Mouse (Mus musculus) MEL (cell line): ENCODE measurements around the gene Ilf2. TPM values are rescaled to one million over a fixed set of nuclear protein-coding genes. Genes with fewer than 3 reads are reported as not detected.

Experiments used
- DNase-seq: peaks from one replicate; pipeline ENCODE4 v3.0.0; 2011; ENCODE audit warnings: low read depth, low spot score
- H3K27ac ChIP-seq: 2 replicates; pipeline ENCODE4 v1.5.1; 2012; ENCODE audit warnings: low read depth, mild to moderate bottlenecking, control low read depth, low read length, moderate library complexity; ENCODE audit not compliant: control insufficient read depth
- H3K27me3 ChIP-seq, 2 experiments: fragments of 150-350 bp in 1 of 2; sonication (generic) in 1 of 2; 2 replicates each; pipeline ENCODE4 v1.6.1; 2012; ENCODE audit warnings: low read length in 2 of 2, mild to moderate bottlenecking in 2 of 2, improper control_type of control experiment in 1 of 2, moderate library complexity in 1 of 2; ENCODE audit not compliant: insufficient read depth in 2 of 2, control insufficient read depth in 1 of 2
- H3K36me3 ChIP-seq, 2 experiments: 2 replicates each; pipeline ENCODE4 v1.6.1; 2012 to 2014; ENCODE audit warnings: low read length in 2 of 2, improper control_type of control experiment in 1 of 2, inconsistent platforms in 1 of 2, mild to moderate bottlenecking in 1 of 2; ENCODE audit not compliant: insufficient read depth in 2 of 2, control insufficient read depth in 1 of 2
- H3K4me1 ChIP-seq, 2 experiments: fragments of 150-350 bp in 1 of 2; sonication (generic) in 1 of 2; 2 replicates each; pipeline ENCODE4 v1.6.1; 2012; ENCODE audit warnings: low read length in 2 of 2, improper control_type of control experiment in 1 of 2, mild to moderate bottlenecking in 1 of 2; ENCODE audit not compliant: insufficient read depth in 2 of 2, control insufficient read depth in 1 of 2
- H3K4me3 ChIP-seq, 2 experiments: fragments of 150-350 bp in 1 of 2; sonication (generic) in 1 of 2; 2 replicates each; pipeline ENCODE4 v1.5.1; 2012; ENCODE audit warnings: low read depth in 2 of 2, low read length in 2 of 2, mild to moderate bottlenecking in 2 of 2, moderate library complexity in 2 of 2, control low read depth in 1 of 2, improper control_type of control experiment in 1 of 2; ENCODE audit not compliant: control insufficient read depth in 1 of 2, insufficient read depth in 1 of 2
- H3K79me2 ChIP-seq: 2 replicates; pipeline ENCODE4 v1.6.1; 2012; ENCODE audit warnings: mild to moderate bottlenecking, low read length, moderate library complexity; ENCODE audit not compliant: control insufficient read depth, poor library complexity, insufficient read depth
- H3K9ac ChIP-seq: 2 replicates; pipeline ENCODE4 v1.6.1; 2012; ENCODE audit warnings: low read depth, mild to moderate bottlenecking, control low read depth, low read length, moderate library complexity; ENCODE audit not compliant: control insufficient read depth, poor library complexity, severe bottlenecking
- H3K9me3 ChIP-seq: fragments of 150-350 bp; sonication (generic); replicated peaks from 2 replicates; pipeline ENCODE4 v1.6.1; 2012; ENCODE audit warnings: mild to moderate bottlenecking, low read length, improper control_type of control experiment, moderate library complexity; ENCODE audit not compliant: insufficient read depth
- CHD1 ChIP-seq: IDR thresholded peaks from 2 replicates; pipeline ENCODE4 v1.6.1; 2012; ENCODE audit warnings: low read depth, mild to moderate bottlenecking, inconsistent platforms, low read length, improper control_type of control experiment
- CHD2 ChIP-seq: IDR thresholded peaks from 2 replicates; pipeline ENCODE4 v1.6.1; 2011; ENCODE audit warnings: low read length, improper control_type of control experiment
- E2F4 ChIP-seq: IDR thresholded peaks from 2 replicates; pipeline ENCODE4 v1.6.1; 2011; ENCODE audit warnings: low read depth, low read length, improper control_type of control experiment, borderline replicate concordance
- ELF1 ChIP-seq: IDR thresholded peaks from 2 replicates; pipeline ENCODE4 v1.6.1; 2014; ENCODE audit warnings: low read depth, mild to moderate bottlenecking, inconsistent platforms, low read length, improper control_type of control experiment, moderate library complexity
- GATA1 ChIP-seq: IDR thresholded peaks from 2 replicates; pipeline ENCODE4 v1.6.1; 2011; ENCODE audit warnings: low read depth, low read length, improper control_type of control experiment
- JUND ChIP-seq: IDR thresholded peaks from 2 replicates; pipeline ENCODE4 v1.6.1; 2011; ENCODE audit warnings: low read depth, mild to moderate bottlenecking, improper control_type of control experiment, low read length
- KAT2A ChIP-seq: conservative IDR thresholded peaks from 2 replicates; pipeline ENCODE4 v1.6.1; 2012; ENCODE audit warnings: low read depth, low read length, improper control_type of control experiment, inconsistent platforms
- MAFK ChIP-seq: IDR thresholded peaks from 2 replicates; pipeline ENCODE4 v1.6.1; 2011; ENCODE audit warnings: low read depth, mild to moderate bottlenecking, low read length, improper control_type of control experiment, borderline replicate concordance
- MAZ ChIP-seq: IDR thresholded peaks from 2 replicates; pipeline ENCODE4 v1.6.1; 2012; ENCODE audit warnings: low read depth, mild to moderate bottlenecking, inconsistent platforms, low read length, improper control_type of control experiment
- MXI1 ChIP-seq: IDR thresholded peaks from 2 replicates; pipeline ENCODE4 v1.6.1; 2011; ENCODE audit warnings: mild to moderate bottlenecking, low read depth, low read length, improper control_type of control experiment
- MYB ChIP-seq: IDR thresholded peaks from 2 replicates; pipeline ENCODE4 v1.6.1; 2011; ENCODE audit warnings: mild to moderate bottlenecking, low read depth, low read length, improper control_type of control experiment
- POLR2A ChIP-seq, 2 experiments: IDR thresholded peaks; 2 replicates each; pipeline ENCODE4 v1.6.1; 2011 to 2012; ENCODE audit warnings: low read length in 2 of 2, mild to moderate bottlenecking in 2 of 2, control low read depth in 1 of 2, improper control_type of control experiment in 1 of 2, low read depth in 1 of 2, moderate library complexity in 1 of 2; ENCODE audit not compliant: control insufficient read depth in 1 of 2, insufficient read depth in 1 of 2, poor library complexity in 1 of 2
- POLR2AphosphoS2 ChIP-seq: IDR thresholded peaks from 2 replicates; pipeline ENCODE4 v1.6.1; 2011; ENCODE audit warnings: low read length, improper control_type of control experiment
- POLR2AphosphoS5 ChIP-seq: IDR thresholded peaks from 2 replicates; pipeline ENCODE4 v1.6.1; 2012; ENCODE audit warnings: low read depth, borderline replicate concordance, mild to moderate bottlenecking, inconsistent platforms, low read length, moderate library complexity, mixed read lengths
- RAD21 ChIP-seq: IDR thresholded peaks from 2 replicates; pipeline ENCODE4 v1.6.1; 2011; ENCODE audit warnings: mild to moderate bottlenecking, low read depth, low read length, improper control_type of control experiment
- RCOR1 ChIP-seq: IDR thresholded peaks from 2 replicates; pipeline ENCODE4 v1.6.1; 2012; ENCODE audit warnings: low read depth, mild to moderate bottlenecking, inconsistent platforms, low read length, improper control_type of control experiment
- SIN3A ChIP-seq: IDR thresholded peaks from 2 replicates; pipeline ENCODE4 v1.6.1; 2012; ENCODE audit warnings: low read length, improper control_type of control experiment, inconsistent platforms
- TBP ChIP-seq: IDR thresholded peaks from 2 replicates; pipeline ENCODE4 v1.8.0; 2011; ENCODE audit warnings: low read depth, low read length, improper control_type of control experiment
- USF1 ChIP-seq: IDR thresholded peaks from 2 replicates; pipeline ENCODE4 v1.6.1; 2014; ENCODE audit warnings: low read depth, mild to moderate bottlenecking, inconsistent platforms, low read length, improper control_type of control experiment, moderate library complexity
- ZNF384 ChIP-seq: IDR thresholded peaks from 2 replicates; pipeline ENCODE4 v1.6.1; 2012; ENCODE audit warnings: low read depth, mild to moderate bottlenecking, inconsistent platforms, low read length, improper control_type of control experiment
- polyA plus RNA-seq, 2 experiments: library from polyadenylated mRNA; stranded (reverse) in 1 of 2; unstranded in 1 of 2; fragments of >175 nt in 1 of 2; fragments of >200 nt in 1 of 2; gene quantifications; 2 replicates each; pipeline versions ENCODE4 v1.2.1 to v1.2.4; 2012; ENCODE audit warnings: low replicate concordance in 2 of 2, low read depth in 1 of 2; ENCODE audit not compliant: insufficient read length in 2 of 2, insufficient read depth in 1 of 2, missing spikeins in 1 of 2
- total RNA-seq: library from RNA; depleted of rRNA; stranded (reverse); fragments of 300-350 nt; gene quantifications from 2 replicates; pipeline ENCODE4 v1.2.3, GENCODE M21; 2012

Ilf2 gene
- total and polyA plus RNA-seq, 3 experiments, result 107 to 223 (median 175) TPM

- Histone ChIP-seq H3K9me3 (no peaks in the 10 kb centered on the region), H3K4me1 (no peaks in the 10 kb centered on the region), H3K27me3 (peaks cover 8 to 13% of the 10 kb centered on the region in 2 experiments), H3K36me3 (no peaks in the 10 kb centered on the region), H3K4me3 (no peak overlapping the region), H3K9ac (no peak overlapping the region), H3K79me2 (no peaks in the 10 kb centered on the region), H3K27ac (no peak overlapping the region)
- no peak for TF ChIP-seq POLR2A (IDR thresholded peaks at IDR 0.05; ENCODE audit: control insufficient read depth in 1 of 2, insufficient read depth in 1 of 2, low read depth in 1 of 2, low read length in 2 of 2, poor library complexity in 1 of 2)
- TF ChIP-seq ELF1, result no peak
- TF ChIP-seq RAD21, result no peak
- TF ChIP-seq MAZ, result no peak
- no peak for TF ChIP-seq SIN3A
- DNase-seq, result no peak
Observed at GRCm38 (mm10) chr3:90459727-90460126, 16.2 kb upstream of the Ilf2 start.

- no peak overlapping the region for H3K27ac ChIP-seq
- H3K4me1 ChIP-seq, result no peaks in the 10 kb centered on the region
- DNase-seq, result no peak
- H3K9me3 ChIP-seq, result no peaks in the 10 kb centered on the region
- peaks cover 8 to 13% of the 10 kb centered on the region in 2 experiments for H3K27me3 ChIP-seq
- H3K9ac ChIP-seq, result no peak overlapping the region
- no peaks in the 10 kb centered on the region for H3K79me2 ChIP-seq
- TF ChIP-seq JUND, result no peak
- no peak for TF ChIP-seq MXI1
- no peak for TF ChIP-seq GATA1
- no peak overlapping the region for H3K4me3 ChIP-seq
- no peaks in the 10 kb centered on the region for H3K36me3 ChIP-seq
Observed at GRCm38 (mm10) chr3:90460315-90460714, 15.6 kb upstream of the Ilf2 start.

- H3K27me3 ChIP-seq, result peaks cover 8 to 13% of the 10 kb centered on the region in 2 experiments
- no peak for DNase-seq
- H3K79me2 ChIP-seq, result no peaks in the 10 kb centered on the region
- no peaks in the 10 kb centered on the region for H3K36me3 ChIP-seq
- H3K4me3 ChIP-seq, result no peak overlapping the region
- H3K9ac ChIP-seq, result no peak overlapping the region
- TF ChIP-seq ELF1 (no peak), TBP (no peak), CHD1 (no peak)
- TF ChIP-seq, all 39 proteins: peak for 0
- no peaks in the 10 kb centered on the region for H3K4me1 ChIP-seq
- H3K9me3 ChIP-seq, result no peaks in the 10 kb centered on the region
- H3K27ac ChIP-seq, result no peak overlapping the region
Observed at GRCm38 (mm10) chr3:90461935-90462334, 14.0 kb upstream of the Ilf2 start.

- no peaks in the 10 kb centered on the region for H3K79me2 ChIP-seq
- H3K36me3 ChIP-seq, result no peaks in the 10 kb centered on the region
- no peak for TF ChIP-seq SIN3A
- no peak for TF ChIP-seq MAZ
- no peak for TF ChIP-seq MAFK
- TF ChIP-seq POLR2AphosphoS2, result no peak
- no peak for TF ChIP-seq ZNF384
- TF ChIP-seq KAT2A, result no peak
- no peak for TF ChIP-seq MXI1
- no peak for TF ChIP-seq JUND
- no peak for TF ChIP-seq POLR2AphosphoS5
- TF ChIP-seq RCOR1, result no peak
- no peak for TF ChIP-seq MYB
- TF ChIP-seq E2F4, result no peak
- TF ChIP-seq CHD2, result no peak
- no peak for TF ChIP-seq USF1
- H3K27ac ChIP-seq, result no peak overlapping the region
- DNase-seq, result no peak
- H3K9me3 ChIP-seq, result no peaks in the 10 kb centered on the region
- H3K27me3 ChIP-seq, result peaks cover 8 to 13% of the 10 kb centered on the region in 2 experiments
- H3K4me3 ChIP-seq, result no peak overlapping the region
- no peak overlapping the region for H3K9ac ChIP-seq
- H3K4me1 ChIP-seq, result no peaks in the 10 kb centered on the region
Observed at GRCm38 (mm10) chr3:90462579-90462978, 13.3 kb upstream of the Ilf2 start.
